Mouse (Mus musculus) heart, postnatal 0 days (tissue): ENCODE measurements around the gene Ephb1.

ENCODE experiments used
- CTCF ChIP-seq: IDR thresholded peaks from 2 replicates; pipeline ENCODE4 v1.5.1; 2016; ENCODE audit warnings: antibody characterized with exemption, control low read depth, low read depth
- EP300 ChIP-seq: IDR thresholded peaks from 2 replicates; pipeline ENCODE4 v1.6.1; 2016; ENCODE audit warnings: antibody characterized with exemption, low read depth

- TF ChIP-seq CTCF (no peak), EP300 (no peak)
Observed at GRCm38 (mm10) chr9:101996183-101996582, 358.3 kb downstream of the Ephb1 start.
